Mouse (Mus musculus) heart, adult 18-20 months (tissue): Measurements from ENCODE around the gene Myo1d. TPM values are rescaled to one million over a fixed set of nuclear protein-coding genes. Genes with fewer than 3 reads are reported as not detected.

Experiments
- DNase-seq, 2 experiments: peaks; one replicate each; pipeline ENCODE4 v3.0.0; 2021 to 2022; ENCODE audit warnings: mixed read lengths in 1 of 2
- total RNA-seq, 2 experiments: library from RNA; stranded (reverse); gene quantifications; 2 replicates each; pipeline ENCODE4 v1.2.3; 2021

Gene Myo1d
- total RNA-seq, 2 experiments from 2014 or later: 10.1 to 10.3 TPM

DNA sequence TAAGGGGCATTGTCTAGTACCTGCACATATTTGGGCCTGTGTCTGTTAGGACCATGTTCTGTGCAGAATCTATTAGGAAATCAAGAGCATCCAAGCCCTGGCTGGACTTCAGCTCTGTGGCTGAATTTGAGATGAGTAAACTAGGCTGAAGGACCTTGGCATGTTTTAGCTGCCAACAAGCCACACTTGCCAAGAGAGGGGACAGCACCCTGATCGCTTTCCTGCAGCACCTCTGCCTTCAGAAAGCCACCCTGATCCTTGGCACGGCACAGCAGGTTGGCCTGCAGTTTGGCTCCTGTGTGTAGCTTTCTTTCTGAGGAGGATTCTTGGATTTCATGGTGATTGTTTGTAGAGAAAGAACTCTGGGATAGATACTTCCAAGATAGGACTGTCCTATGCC is 1.7 kb upstream of the Myo1d start:
- DNase-seq: no peak

DNA sequence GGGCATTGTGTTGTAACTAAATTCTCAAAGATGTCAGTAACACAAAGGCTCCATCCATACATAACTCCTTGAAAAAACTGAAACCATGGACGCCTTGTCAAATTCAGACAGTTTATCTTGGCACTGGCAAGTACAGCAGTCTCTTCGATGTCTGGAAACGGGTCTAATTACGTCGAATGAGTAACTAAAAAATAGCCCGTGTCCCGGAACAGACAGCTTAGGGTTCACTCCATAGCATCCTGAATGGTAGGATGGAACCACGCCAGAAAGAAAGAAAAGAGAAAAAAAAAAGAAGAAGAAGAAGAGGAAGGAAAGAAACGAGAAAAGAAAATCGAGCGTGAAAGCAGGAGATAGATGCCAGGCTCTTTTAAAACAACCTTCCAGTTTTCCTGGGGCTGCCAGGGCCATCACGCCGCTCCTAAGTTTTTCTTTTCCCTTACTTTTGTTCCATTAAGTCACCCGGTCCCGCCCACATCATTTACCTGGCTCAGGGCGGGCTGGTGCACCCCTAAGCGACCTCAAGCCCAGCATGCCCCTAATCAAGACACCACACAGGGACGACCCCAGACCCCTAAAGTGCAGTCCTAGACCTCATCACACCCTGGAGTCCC is 804 bp downstream of the Myo1d start:
- peak in 1 of 2 experiments; percentile 20 for DNase-seq

DNA sequence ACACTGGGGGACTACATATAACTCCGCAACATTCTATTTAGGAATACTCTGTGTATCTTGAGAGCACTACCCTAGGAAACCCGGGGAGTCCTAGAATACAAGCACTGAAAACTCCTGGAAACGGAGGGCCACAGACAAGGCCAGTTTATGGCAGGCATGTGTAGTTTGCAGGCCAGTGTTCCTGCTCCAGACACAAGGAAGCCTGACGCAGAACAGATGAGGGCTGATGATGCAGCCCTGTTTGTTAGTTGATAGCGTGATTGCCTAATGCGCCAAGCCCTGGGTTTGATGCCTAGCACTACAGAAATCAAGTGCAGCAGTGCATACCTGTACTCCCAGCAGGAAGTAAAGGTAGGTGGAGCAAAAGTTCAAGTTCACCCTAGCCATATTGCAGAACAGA is 1.7 kb downstream of the Myo1d start:
- no peak for DNase-seq

DNA sequence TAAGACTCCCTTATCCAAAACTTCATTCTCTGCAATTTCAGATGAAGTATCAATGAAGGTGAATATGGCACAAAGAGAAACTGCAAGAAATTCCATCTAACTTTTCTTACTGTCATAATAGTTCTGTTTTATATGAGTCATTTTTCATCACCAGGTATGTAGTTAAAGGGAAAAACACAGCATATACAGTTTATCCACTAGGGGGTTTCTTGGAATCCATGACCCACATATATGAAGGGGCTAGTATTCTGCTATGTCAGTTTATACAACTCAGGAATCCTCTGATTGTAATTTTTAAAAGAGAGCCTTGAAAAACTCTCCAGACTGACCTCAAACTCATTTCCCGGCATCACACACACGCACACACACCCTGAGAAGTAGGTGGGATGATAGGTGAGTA is 2.1 kb downstream of the Myo1d start:
- no peak for DNase-seq

DNA sequence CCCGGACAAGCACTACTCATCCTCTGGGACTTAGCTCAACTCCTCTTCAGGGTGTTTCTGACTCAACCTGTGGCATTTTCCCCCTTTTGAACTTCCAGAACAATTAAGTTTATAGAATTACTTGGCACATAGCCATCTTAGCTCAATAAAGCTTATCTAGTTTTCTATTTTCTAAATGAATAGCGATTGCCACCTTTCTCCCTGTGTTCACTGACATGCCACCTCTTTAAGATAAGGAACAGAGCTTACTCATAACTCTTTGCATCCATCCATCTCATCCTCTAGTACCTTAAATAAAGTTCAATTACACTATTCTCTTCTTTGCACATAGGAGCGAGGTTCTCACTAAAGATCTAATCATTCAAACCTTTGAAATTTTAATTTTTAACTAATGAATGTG is 4.3 kb downstream of the Myo1d start:
- no peak for DNase-seq

DNA sequence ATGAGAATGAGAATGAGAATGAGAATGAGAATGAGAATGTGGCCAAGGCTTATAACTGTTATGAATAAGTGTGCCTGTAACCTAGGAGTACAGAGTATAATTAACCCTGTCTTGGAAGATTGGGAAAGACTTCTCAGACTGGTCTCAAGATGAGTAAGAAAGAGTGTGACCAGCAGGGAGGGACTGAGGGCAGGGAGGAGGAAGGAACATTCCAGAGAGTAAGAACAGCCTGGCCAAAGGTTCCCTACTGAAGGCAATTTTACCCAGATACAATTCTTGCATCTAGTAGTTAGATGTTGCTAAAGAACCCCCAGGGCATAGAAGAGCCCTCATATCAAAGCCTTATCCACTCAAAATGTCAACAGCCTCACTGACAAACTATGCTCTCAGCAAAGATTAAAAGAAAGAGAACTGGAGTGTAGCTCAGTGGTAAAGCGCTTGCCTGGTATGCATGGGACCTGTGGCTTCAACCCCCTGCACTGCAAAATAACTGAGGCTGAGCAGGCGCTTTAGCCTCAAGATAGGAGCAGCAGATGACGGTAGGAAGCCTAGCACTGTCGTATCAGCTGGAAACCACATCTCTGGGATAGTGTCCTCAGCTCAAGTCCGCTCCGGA is 7.1 kb downstream of the Myo1d start:
- no peak for DNase-seq

DNA sequence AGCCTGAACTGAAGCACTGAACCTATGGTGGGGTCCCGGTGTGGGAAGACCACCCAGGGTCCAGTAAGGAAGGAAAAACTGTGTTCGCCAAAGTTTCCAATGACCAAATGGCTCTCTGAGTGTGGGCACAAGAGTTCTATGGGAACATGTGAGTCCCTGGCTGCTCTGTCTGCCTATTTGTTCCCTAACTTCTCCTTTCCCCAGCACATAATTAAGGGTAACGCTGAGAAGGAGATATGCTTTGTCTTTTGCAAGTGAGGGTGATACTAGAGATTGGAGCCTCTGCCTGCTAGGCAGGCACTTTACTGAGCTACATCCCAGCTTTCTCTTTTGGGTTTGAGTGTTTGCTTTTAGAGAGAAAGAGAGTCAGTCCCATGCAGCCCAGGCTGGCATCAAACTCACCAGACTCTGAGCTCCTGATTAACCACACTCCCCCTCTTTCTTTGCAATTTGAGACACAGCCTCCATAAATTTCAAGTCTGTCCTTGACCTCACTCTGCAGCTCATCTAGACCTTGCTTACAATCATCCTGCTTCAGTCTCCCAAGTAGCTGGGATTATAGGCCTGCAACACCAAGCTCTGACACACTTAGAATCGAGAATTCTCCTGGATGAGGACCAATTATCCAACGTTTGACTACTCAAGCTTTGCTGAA is 8.1 kb downstream of the Myo1d start:
- no peak for DNase-seq

DNA sequence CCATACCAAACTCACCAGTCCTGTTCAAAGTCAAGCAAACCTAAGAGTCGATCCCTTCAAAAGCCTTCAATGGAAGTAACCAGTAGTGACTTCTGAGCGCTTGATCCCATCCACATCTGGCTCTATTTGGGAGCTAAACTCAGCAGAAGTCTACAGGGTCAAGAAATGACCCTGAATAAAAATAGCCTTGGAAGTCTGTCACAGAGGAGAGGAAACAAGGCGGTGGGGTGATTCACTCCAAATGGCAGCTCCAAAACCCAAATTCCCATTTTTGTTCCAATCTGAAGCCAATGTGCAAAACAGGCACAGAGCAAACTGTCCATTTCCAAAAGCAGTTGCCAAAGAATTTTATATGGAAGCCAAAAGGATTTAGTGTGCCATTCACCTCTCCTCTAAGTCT is 8.6 kb downstream of the Myo1d start:
- DNase-seq: peak; percentile 22 to 33

DNA sequence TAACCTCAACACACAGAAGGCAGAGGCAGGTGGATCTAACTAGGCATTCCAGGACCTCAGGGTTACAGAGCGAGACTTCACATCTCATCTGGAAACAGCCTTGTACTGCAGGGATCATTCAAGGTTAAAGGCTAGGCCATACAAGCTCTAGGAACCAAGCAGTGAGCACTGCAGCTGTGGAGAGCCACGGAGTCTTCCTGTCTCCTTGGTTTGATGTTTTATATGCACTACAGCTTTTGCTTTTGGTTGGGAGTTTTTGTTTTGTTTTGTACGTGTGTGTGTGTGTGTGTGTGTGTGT is 12.6 kb downstream of the Myo1d start:
- DNase-seq: no peak

DNA sequence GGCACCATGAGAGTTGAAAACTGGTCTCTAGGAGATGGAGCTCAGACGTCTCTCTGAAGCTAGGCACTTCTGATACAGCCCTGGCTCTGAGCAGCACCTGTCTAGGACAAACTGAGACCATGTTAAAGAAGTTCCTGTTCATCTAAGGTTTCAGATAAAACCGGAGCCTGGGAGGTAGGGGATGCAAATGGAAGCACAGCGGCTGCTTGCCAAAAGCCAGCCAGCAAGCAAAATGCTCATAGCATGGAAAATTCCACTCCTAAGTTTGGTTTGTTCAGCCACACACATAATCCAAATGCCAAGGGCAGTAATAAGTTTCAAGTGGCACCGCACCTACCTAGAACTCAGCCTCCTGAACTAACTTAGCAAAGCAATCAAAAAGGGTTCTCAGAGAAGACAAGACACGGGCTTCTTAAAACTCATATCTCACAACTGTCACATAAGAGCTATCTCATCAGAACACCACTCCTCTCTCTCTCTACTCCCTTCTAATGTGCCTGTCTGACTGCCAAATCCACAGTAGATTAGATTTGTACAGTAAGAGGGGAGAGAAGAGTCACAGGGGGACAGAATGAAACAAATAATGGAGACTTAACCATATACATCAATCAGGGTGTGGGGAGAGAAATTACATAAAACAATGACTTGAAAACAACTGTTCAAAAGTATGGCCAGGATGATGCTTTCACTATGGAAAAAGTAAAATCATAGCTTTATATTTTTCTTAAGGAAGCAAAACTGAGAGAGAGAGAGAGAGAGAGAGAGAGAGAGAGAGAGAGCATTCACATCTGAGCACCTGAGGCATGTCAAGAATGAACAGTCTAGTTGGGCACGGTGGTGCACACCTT is 13.1 kb downstream of the Myo1d start:
- no peak for DNase-seq

DNA sequence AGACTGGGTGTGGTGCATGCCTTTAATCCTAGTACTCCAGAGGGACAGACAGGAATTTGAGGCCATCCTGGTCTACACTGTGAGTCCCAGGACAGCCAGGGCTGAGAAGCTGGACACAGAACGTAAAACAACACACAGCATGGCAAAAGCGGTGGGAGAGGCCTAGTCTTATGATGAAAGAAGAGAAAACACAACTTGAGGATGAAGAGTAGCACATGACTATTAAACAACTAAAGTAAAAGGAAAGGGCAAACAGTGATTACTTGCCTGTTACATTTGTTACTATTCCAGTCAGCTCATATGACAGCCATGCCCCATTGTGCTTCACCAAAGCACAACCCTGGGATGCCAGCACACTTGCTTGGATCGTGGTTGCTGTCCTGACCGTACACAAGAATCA is 13.8 kb downstream of the Myo1d start:
- no peak for DNase-seq

DNA sequence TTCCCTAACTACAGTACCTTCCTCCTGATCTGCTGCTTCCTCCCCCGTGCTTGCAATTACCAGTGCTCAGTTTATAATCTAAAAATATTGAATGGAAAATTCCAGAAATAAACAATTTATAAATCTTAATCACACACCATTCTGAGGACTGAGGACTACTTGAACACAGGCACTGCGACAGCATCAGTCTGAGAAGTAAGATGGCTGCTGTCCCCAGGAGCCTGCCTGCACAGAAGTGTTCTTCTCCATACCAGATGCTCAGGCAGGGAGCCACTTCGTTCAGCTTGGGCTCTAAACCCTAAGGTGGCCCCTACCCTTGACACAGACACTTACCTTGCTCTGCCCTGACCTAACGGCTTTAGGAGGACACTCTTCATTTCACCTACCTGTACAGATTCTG is 17.8 kb downstream of the Myo1d start:
- no peak for DNase-seq

DNA sequence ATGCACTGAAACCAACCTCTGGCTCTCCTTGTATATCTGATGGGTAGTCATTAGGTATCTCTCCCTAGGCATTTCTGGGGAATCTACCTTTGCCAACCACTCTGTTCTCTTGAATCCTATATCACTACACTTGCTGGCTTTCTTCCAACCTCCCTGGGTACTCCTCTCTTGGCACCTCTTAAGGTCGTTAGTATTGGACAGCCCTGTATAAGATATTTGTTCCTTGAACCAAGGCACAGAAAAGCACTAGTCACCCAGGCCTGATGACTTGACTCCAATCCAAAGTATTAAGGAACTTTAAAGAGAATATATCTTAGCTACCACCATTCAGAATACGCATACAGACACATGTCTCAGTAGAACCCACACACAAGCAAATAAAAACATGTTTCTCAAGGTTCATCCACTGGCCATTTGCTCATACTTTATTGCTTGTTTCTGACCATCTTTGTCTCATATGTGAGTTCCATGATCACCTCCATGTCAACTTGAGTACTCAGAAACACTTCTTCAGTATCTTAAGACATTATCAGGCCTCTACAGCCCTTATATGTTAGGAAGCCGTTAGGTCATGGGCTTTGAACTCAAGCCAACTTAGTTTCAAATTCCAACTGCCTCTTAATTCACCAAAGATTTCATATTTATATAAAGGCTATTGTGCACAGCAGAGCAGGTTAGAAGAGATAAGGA is 18.4 kb downstream of the Myo1d start:
- DNase-seq: no peak

DNA sequence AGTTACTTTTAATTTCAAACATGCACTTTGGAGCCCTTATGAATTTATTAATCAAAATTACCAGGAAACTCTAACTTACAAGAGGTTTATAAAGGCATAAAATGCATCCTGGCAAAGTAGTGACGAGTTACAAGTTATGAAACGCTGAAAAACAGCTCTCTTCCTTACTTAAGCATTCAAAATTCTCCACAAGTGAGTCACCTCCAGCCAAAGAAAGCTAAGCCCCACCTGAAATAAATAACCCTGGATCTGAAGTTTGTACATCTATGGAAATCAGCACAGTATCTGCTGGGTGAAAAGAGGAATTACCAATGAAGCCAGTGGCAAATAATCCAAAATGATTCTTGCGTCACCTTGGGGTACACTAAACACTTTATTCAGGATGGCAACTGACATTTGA is 20.8 kb downstream of the Myo1d start:
- DNase-seq: no peak

DNA sequence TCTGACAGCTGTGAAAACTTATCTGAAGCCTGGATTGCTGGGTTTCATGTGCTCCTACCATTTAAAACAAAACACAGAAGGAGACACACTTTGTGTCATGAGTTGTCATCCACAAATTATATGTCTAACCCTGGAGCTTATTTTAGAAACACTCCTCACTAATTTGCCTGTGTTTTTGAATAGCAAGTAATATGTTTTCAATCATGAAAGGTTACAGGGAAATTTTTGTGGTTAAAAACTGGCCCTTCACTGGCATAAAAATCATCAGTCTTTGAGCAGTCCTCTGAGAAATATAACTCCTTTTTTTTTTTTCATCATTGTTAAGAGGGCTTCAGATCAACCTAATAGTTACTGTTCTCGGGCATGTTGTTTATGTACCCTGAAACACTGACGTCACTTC is 25.6 kb downstream of the Myo1d start:
- DNase-seq: no peak

DNA sequence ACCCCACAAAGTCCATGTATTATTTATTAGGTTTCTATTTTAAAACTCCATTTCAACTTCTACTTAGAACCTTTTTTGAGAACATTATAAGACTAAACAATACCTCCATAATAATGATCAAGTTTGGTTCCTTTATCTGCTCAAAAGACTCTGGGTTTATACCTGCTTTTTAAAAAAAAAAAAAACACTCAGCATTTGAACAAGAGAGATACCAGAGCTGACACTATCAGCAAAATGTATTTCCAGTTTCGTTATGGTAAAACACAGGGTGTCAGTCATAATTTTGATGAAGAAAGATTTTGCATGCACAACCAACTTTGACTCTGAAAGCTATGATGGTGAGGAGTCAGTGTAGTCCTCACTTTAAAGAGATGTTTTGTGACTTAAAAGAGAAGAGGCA is 28.7 kb downstream of the Myo1d start:
- no peak for DNase-seq

DNA sequence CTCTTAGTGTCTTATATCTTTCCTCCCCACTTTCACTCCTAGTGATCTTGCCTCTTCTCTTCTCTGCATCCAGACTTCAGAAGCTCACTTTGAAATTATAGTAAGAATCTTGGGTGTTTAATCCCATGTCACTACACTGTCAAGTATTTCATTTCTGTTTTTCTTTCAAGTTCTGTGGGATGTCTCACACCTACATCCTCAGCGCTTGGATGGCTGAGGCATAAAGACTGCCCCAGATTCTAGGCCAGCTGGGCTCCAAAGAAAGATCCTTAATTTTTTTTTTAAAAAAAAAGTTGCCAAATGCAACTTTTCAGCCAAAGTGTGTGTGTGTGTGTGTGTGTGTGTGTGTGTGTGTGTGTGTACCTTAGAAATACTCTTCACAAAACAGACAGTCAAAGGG is 30.6 kb downstream of the Myo1d start:
- no peak for DNase-seq

DNA sequence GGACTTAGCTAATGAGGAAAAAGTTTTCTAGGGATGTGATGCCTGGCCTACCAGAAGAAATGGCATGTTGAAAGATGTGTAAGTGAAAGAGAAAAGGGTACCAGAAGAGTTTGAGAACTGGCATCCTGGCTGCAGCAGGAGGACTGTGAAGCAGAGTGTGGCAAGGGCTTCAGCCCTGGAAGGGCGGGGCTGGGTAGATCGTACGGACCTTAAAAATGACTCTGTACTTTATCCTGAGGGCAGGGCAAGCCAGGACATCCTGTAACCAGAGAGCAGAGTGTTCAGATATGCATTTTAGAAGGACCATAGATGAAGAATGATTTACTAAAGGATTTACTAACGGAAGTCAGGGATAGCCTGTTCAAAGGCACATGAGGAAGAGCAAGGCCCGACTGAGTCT is 34.4 kb downstream of the Myo1d start:
- DNase-seq: no peak

DNA sequence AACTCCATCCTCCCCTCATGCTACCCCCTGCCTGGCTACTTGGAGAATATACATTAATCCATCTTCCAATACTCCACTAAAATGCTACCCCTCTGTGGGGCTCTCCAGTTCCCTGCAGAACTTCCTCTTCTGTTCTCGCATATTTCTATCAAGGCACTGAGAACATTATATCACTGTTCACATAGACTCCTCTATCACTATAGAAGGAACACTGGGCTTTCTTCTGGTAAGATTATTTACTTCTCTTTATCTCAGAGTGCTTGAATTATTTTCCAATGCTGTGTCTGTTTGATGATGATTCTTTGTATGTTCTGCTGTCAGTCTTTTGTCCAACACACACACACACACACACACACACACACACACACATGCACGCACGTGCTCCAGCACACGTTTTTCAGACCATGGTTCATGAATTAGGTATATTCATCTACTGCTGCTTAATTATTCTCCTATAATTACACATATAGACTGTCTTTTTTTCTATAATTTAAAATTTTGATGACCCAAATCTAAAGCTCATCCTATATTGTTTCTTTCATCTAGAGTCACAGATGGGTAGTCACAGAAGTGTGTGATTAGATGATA is 35.9 kb downstream of the Myo1d start:
- DNase-seq: no peak

DNA sequence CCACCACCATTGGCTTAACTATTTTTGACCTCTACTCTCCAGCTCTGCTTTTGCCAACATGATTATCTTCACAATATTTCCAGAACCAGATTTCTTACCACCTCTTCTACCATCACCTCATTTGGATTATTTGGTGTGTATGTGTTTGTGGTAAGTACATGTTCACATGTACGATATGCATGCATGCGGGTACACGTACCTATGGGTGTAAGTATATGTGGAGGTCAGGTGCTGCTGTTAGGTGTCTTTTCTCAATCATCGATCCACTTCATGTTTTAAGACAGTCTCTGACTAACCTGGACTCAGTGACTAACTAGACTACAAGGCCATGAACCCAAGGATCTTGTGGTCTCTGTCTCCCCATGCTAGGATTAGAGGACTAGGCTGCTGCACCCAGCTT is 37.4 kb downstream of the Myo1d start:
- no peak for DNase-seq

DNA sequence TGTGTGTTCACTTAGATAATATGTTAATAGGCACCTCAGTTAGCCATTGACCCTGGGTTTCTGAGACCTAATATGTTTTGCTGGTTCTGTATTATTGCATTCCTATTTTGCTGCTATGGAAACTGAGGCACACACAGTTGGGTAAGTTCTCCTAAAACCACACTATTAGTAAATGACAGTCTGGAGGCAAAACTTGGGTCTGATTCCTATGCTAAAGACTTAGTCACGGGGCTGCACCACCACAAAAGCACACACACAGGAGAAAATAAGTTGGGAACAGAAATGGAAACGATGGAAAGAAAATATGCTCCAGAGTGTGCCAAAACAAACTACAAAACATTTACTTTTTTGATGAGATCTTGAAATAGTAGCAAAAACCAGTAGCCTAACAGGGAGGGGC is 45.1 kb downstream of the Myo1d start:
- DNase-seq: no peak

DNA sequence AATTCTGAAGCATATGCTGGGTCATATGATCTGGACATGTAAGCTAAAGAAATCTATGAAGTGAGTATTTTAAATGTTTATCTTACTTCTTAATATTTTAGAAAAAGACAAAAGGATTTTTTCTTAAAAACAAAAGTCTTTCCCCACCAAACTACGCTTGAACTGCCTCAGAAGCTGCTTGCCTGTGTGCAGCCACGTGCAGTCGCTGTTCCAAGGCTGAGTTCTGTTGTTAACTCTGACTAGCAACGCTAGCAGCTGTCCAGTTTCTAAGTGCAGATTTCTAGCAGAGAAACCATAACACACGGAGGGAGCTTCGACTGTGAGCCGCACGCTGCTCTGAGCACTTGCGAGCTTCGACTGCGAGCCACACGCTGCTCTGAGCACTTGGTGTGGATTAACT is 55.1 kb downstream of the Myo1d start:
- DNase-seq: no peak
